Mouse (Mus musculus) layer of hippocampus, adult 6 months (tissue): Measurements from ENCODE around the gene Serp2. TPM values are rescaled to one million over a fixed set of nuclear protein-coding genes. Genes with fewer than 3 reads are reported as not detected.

Source experiments
- long read RNA-seq, 2 experiments: library from polyadenylated mRNA; unstranded; transcript quantifications; one replicate each; pipeline ENCODE4 v2.0.0; 2019 to 2020
- polyA plus RNA-seq: library from polyadenylated mRNA; unstranded; fragments of <200 nt; fragmentation: Nextera tagmentation; gene quantifications from 2 replicates; pipeline ENCODE4 v1.2.3, GENCODE M21; 2021

The Serp2 gene
- polyA plus RNA-seq: 461 and 505 TPM in 2 replicates
- long read RNA-seq, experiment 1, transcript Serp2-204 (2 exons, 705 nt): minor isoform, 32 of 314 reads
- long read RNA-seq, experiment 1, transcript Serp2-201 (3 exons, 748 nt): major isoform, 236 of 314 reads
- long read RNA-seq, experiment 1, partial matches to known transcripts: 2 of 314 reads
- long read RNA-seq, experiment 1, other reads (novel, unspliced or antisense): 43 of 314 reads
- long read RNA-seq, experiment 2, transcript Serp2-201 (3 exons, 748 nt): major isoform, 30 of 44 reads
- long read RNA-seq, experiment 2, partial matches to known transcripts: 1 of 44 reads
- long read RNA-seq, experiment 2, other reads (novel, unspliced or antisense): 10 of 44 reads

GRCm38 (mm10) chr14:76556852-76557208, at the start of gene Serp2:
TSS of gene Serp2 (minus strand) at chr14:76556889.

Other genes starting within 250 kb of the Serp2 start
- 375 and 409 TPM in 2 replicates for gene Tsc22d1, start 141.9 kb downstream of the Serp2 start, polyA plus RNA-seq